Mouse (Mus musculus) heart, postnatal 36 days (tissue): ENCODE measurements around the gene Ch25h. TPM values are rescaled to one million over a fixed set of nuclear protein-coding genes. Genes with fewer than 3 reads are reported as not detected.

ENCODE experiments used
- DNase-seq, 2 experiments: peaks; one replicate each; pipeline ENCODE4 v3.0.0; 2021 to 2022
- intact Hi-C: fragments of 180-260 bp; cut with DNase I; formaldehyde crosslinking; loops from one replicate; pipeline ENCODE4 v1.15.1; 2025
- total RNA-seq, 2 experiments: library from RNA; stranded (reverse); gene quantifications; 2 replicates each; pipeline ENCODE4 v1.2.3; 2021

The Ch25h gene
- under 1 TPM; 0.28 to 0.49 TPM for total RNA-seq

GRCm38 (mm10) chr19:34474991-34475971 is at the start of gene Ch25h:
Gene Ch25h (minus strand): TSS chr19:34475164.
- DNase-seq = peak; percentile 68 to 73
- intact Hi-C loops = no loop called here

GRCm38 (mm10) chr19:34524646-34525045 is 49.7 kb upstream of the Ch25h start:
- DNase-seq = no peak
- intact Hi-C loops = no loop called here

GRCm38 (mm10) chr19:34523106-34523725 is 48.3 kb upstream of the Ch25h start:
- intact Hi-C loops = no loop called here
- DNase-seq = no peak

- no peak for DNase-seq
- intact Hi-C loops = no loop called here
Measured at GRCm38 (mm10) chr19:34521978-34522377, 47.0 kb upstream of the Ch25h start.

GRCm38 (mm10) chr19:34521361-34521760 is 46.4 kb upstream of the Ch25h start:
- intact Hi-C loops = no loop called here
- no peak for DNase-seq

- intact Hi-C loops = no loop called here
- no peak for DNase-seq
Measured at GRCm38 (mm10) chr19:34520051-34520450, 45.1 kb upstream of the Ch25h start.

- intact Hi-C loops = no loop called here
- DNase-seq = no peak
Measured at GRCm38 (mm10) chr19:34519646-34520045, 44.7 kb upstream of the Ch25h start.

- intact Hi-C loops = no loop called here
- no peak for DNase-seq
Measured at GRCm38 (mm10) chr19:34518786-34519185, 43.8 kb upstream of the Ch25h start.

GRCm38 (mm10) chr19:34517812-34518594 is 43.0 kb upstream of the Ch25h start:
- intact Hi-C loops = no loop called here
- no peak for DNase-seq

- intact Hi-C loops = no loop called here
- DNase-seq = no peak
Measured at GRCm38 (mm10) chr19:34517197-34517596, 42.2 kb upstream of the Ch25h start.

- intact Hi-C loops = no loop called here
- no peak for DNase-seq
Measured at GRCm38 (mm10) chr19:34516346-34516745, 41.4 kb upstream of the Ch25h start.

- DNase-seq = no peak
- intact Hi-C loops = no loop called here
Measured at GRCm38 (mm10) chr19:34515681-34516080, 40.7 kb upstream of the Ch25h start.

- DNase-seq = no peak
- intact Hi-C loops = no loop called here
Measured at GRCm38 (mm10) chr19:34511528-34511927, 36.6 kb upstream of the Ch25h start.

GRCm38 (mm10) chr19:34510717-34511116 is 35.8 kb upstream of the Ch25h start:
- intact Hi-C loops = no loop called here
- DNase-seq = no peak

GRCm38 (mm10) chr19:34505161-34505721 is 30.3 kb upstream of the Ch25h start:
- intact Hi-C loops = no loop called here
- DNase-seq = no peak

GRCm38 (mm10) chr19:34500763-34501162 is 25.8 kb upstream of the Ch25h start:
- intact Hi-C loops = loop anchor here (2.0 to 5.0 kb wide), 3 partner anchors 26 to 137 kb away; partner anchors contain the start of genes Ifit2 and Lipa
- peak; percentile 66 to 70 for DNase-seq

- intact Hi-C loops = no loop called here
- no peak for DNase-seq
Measured at GRCm38 (mm10) chr19:34496353-34496752, 21.4 kb upstream of the Ch25h start.

GRCm38 (mm10) chr19:34493859-34494258 is 18.9 kb upstream of the Ch25h start:
- intact Hi-C loops = no loop called here
- no peak for DNase-seq

- intact Hi-C loops = loop anchor here (1.0 kb wide), 1 partner anchor 149 kb away; no protein-coding TSS in a partner anchor
- DNase-seq = peak; percentile 60 to 67
Measured at GRCm38 (mm10) chr19:34483547-34483946, 8.6 kb upstream of the Ch25h start.

- DNase-seq = peak in 1 of 2 experiments; percentile 16
- intact Hi-C loops = no loop called here
Measured at GRCm38 (mm10) chr19:34474228-34474990, 555 bp downstream of the Ch25h start.
